13 mouse cellular contexts compared by ENCODE assay signal in genomic region chr15:89141443-89141842, GRCm38 (mm10). TPM values are rescaled to one million over a fixed set of nuclear protein-coding genes. Genes with fewer than 3 reads are reported as not detected.
DNase-seq lines count a peak whose midpoint lies in the region; ATAC-seq and TF ChIP-seq lines count a peak whose summit lies in the region.
"Had no signal": no experiment of that assay in that cellular context is flagged by ENCODE, and none has a peak within 500 bp of the region (broad histone marks: within the 10 kb centered on the region; RNA-seq: fewer than 3 reads in every experiment).

No protein-coding gene starts in this region.

- ATAC-seq in lung, embryonic 14.5 days (ENCODE audit: insufficient read depth): no peak
- ATAC-seq in embryonic facial prominence, embryonic 14.5 days (ENCODE audit: low read depth): peak; percentile 7; the same call in 1 of the 2 replicates
- no peak for ATAC-seq in midbrain, embryonic 14.5 days (ENCODE audit: low FRiP score, low TSS enrichment)
- ATAC-seq in erythroid progenitor cell, adult 5-6 weeks (replicated peaks; ENCODE audit: low FRiP score, poor library complexity, severe bottlenecking): no peak

- TF ChIP-seq EP300 in heart, adult 2 months (IDR thresholded peaks at IDR 0.05; ENCODE audit: insufficient read depth, low read depth, low read length): no peak

- TF ChIP-seq CTCF in heart, adult 2 months (IDR thresholded peaks at IDR 0.05): no peak
- no peak for TF ChIP-seq CTCF in lung, embryonic 14.5 days (IDR thresholded peaks at IDR 0.05; ENCODE audit: low read depth)

- H3K4me2 ChIP-seq in lung, embryonic 14.5 days: peak overlapping the region; percentile 88; the same call in 1 of the 2 replicates
- H3K4me2 ChIP-seq in embryonic facial prominence, embryonic 14.5 days (ENCODE audit: low read depth, low read length): no peak overlapping the region
- H3K4me2 ChIP-seq in midbrain, embryonic 14.5 days (ENCODE audit: low read length): peak overlapping the region; percentile 98; the same call in 1 of the 2 replicates

- no peak for TF ChIP-seq POLR2A in heart, adult 2 months (IDR thresholded peaks at IDR 0.05; ENCODE audit: insufficient read depth, low read depth, low read length)

- peak overlapping the region; percentile 91; the same call in 1 of the 2 replicates for H3K27ac ChIP-seq in heart, adult 2 months
- H3K27ac ChIP-seq in lung, embryonic 14.5 days (ENCODE audit: low read depth): no peak overlapping the region
- H3K27ac ChIP-seq in embryonic facial prominence, embryonic 14.5 days (replicated peaks; ENCODE audit: low read depth, low read length): no peak overlapping the region
- H3K27ac ChIP-seq in midbrain, embryonic 14.5 days (replicated peaks; ENCODE audit: low read depth, low read length): no peak overlapping the region
- H3K27ac ChIP-seq: intestine, embryonic 15.5 days had no signal

- H3K27me3 ChIP-seq in heart, adult 2 months (ENCODE audit: control insufficient read depth, insufficient read depth, low read length): no peaks in the 10 kb centered on the region
- peaks cover 54% of the 10 kb centered on the region for H3K27me3 ChIP-seq in lung, embryonic 14.5 days (ENCODE audit: insufficient read depth, low read length)
- peaks cover 54% of the 10 kb centered on the region for H3K27me3 ChIP-seq in embryonic facial prominence, embryonic 14.5 days (replicated peaks; ENCODE audit: control insufficient read depth, insufficient read depth, low read length)
- no peaks in the 10 kb centered on the region for H3K27me3 ChIP-seq in midbrain, embryonic 14.5 days (ENCODE audit: control insufficient read depth, insufficient read depth, low read length)

- peaks cover 17% of the 10 kb centered on the region for H3K4me1 ChIP-seq in heart, adult 2 months (ENCODE audit: control insufficient read depth, insufficient read depth, low read length)
- peaks cover 2% of the 10 kb centered on the region for H3K4me1 ChIP-seq in lung, embryonic 14.5 days (ENCODE audit: insufficient read depth)
- H3K4me1 ChIP-seq in embryonic facial prominence, embryonic 14.5 days (ENCODE audit: control insufficient read depth, insufficient read depth, low read length): peaks cover 7% of the 10 kb centered on the region; the same call in 1 of the 2 replicates
- peaks cover 19% of the 10 kb centered on the region for H3K4me1 ChIP-seq in midbrain, embryonic 14.5 days (ENCODE audit: control insufficient read depth, insufficient read depth, low read length)

- WGBS in heart, adult 2 months: 28% methylated on average over 5 of the region's 5 CpGs
- 10% methylated on average over 5 of the region's 5 CpGs for WGBS in lung, embryonic 14.5 days
- 13% methylated on average over 5 of the region's 5 CpGs for WGBS in embryonic facial prominence, embryonic 14.5 days
- 35% methylated on average over 5 of the region's 5 CpGs for WGBS in midbrain, embryonic 14.5 days

- no peaks in the 10 kb centered on the region for H3K9me3 ChIP-seq in lung, embryonic 14.5 days (ENCODE audit: low read depth, low read length)
- no peaks in the 10 kb centered on the region for H3K9me3 ChIP-seq in embryonic facial prominence, embryonic 14.5 days (ENCODE audit: control insufficient read depth, low read length)
- no peaks in the 10 kb centered on the region for H3K9me3 ChIP-seq in midbrain, embryonic 14.5 days (ENCODE audit: control insufficient read depth, low read length)
- H3K9me3 ChIP-seq: heart, embryonic 12.5 days; intestine, embryonic 15.5 days had no signal

- no peak overlapping the region for H3K4me3 ChIP-seq in heart, adult 2 months
- no peak overlapping the region for H3K4me3 ChIP-seq in lung, embryonic 14.5 days (ENCODE audit: low read depth, low read length)
- H3K4me3 ChIP-seq in embryonic facial prominence, embryonic 14.5 days (ENCODE audit: low read depth, low read length): no peak overlapping the region
- H3K4me3 ChIP-seq in midbrain, embryonic 14.5 days (replicated peaks; ENCODE audit: low read depth, low read length): no peak overlapping the region
- H3K4me3 ChIP-seq: erythroblast, embryonic 14.5 days had no signal

- no peak for DNase-seq in heart, adult 2 months
- no peak for DNase-seq in heart, postnatal 14 days
- no peak for DNase-seq in lung, embryonic 14.5 days
- DNase-seq in lung, postnatal 14 days: no peak
- DNase-seq in embryonic facial prominence, embryonic 14.5 days (ENCODE audit: low spot score): peak; percentile 15
- no peak for DNase-seq in midbrain, embryonic 14.5 days
- DNase-seq in thymus, postnatal 10 days (ENCODE audit: low spot score in 2 of 2): no peak
- DNase-seq: lung, postnatal 10 days; thymus, postnatal 14 days had no signal

- no peaks in the 10 kb centered on the region for H3K79me2 ChIP-seq in heart, adult 2 months (replicated peaks; ENCODE audit: control insufficient read depth, insufficient read depth, low read length)

- no peaks in the 10 kb centered on the region for H3K36me3 ChIP-seq in heart, adult 2 months (ENCODE audit: control insufficient read depth, insufficient read depth, low read length)
- H3K36me3 ChIP-seq in lung, embryonic 14.5 days (ENCODE audit: insufficient read depth): no peaks in the 10 kb centered on the region
- no peaks in the 10 kb centered on the region for H3K36me3 ChIP-seq in embryonic facial prominence, embryonic 14.5 days (ENCODE audit: control insufficient read depth, insufficient read depth, low read length)
- peaks cover 34% of the 10 kb centered on the region for H3K36me3 ChIP-seq in midbrain, embryonic 14.5 days (ENCODE audit: control insufficient read depth, insufficient read depth, low read length)
- H3K36me3 ChIP-seq: heart, embryonic 12.5 days; intestine, embryonic 15.5 days had no signal

- intact Hi-C loops in heart, adult 2 months (cut with DNase I): loop anchor here (2.0 to 10.0 kb wide), 2 partner anchors 19 to 233 kb away; partner anchors contain the start of genes Odf3b, Sco2, Tubgcp6 and Tymp
- intact Hi-C loops in heart, postnatal 14 days (cut with DNase I): no loop called here

- no peak overlapping the region for H3K9ac ChIP-seq in heart, adult 2 months (ENCODE audit: low read depth, low read length)
- no peak overlapping the region for H3K9ac ChIP-seq in lung, embryonic 14.5 days
- H3K9ac ChIP-seq in embryonic facial prominence, embryonic 14.5 days (ENCODE audit: low read depth, low read length): no peak overlapping the region
- H3K9ac ChIP-seq in midbrain, embryonic 14.5 days (replicated peaks; ENCODE audit: low read length): no peak overlapping the region
- H3K9ac ChIP-seq: intestine, embryonic 15.5 days had no signal

RNA-seq across cellular contexts. Expression of gene Mapk12, which starts 0.9 kb away (rescaled TPM):
- total RNA-seq in heart, adult 2 months (2021): 10 to 100 TPM; 20.7 to 21.1 TPM
- polyA plus RNA-seq in heart, adult 2 months (2012; rRNA removed): 30.5 and 43.2 TPM in 2 replicates
- 10 to 100 TPM; 16.8 to 18.7 TPM for total RNA-seq in heart, postnatal 14 days (2021)
- 11.4 and 11.9 TPM in 2 replicates for polyA plus RNA-seq in lung, embryonic 14.5 days (2014; fragmentation: Nextera tagmentation; extraction: Ambion mirVana)
- polyA plus RNA-seq in embryonic facial prominence, embryonic 14.5 days (2014; fragmentation: Nextera tagmentation; extraction: Ambion mirVana): 13.6 and 14.2 TPM in 2 replicates
- 4.1 and 4.6 TPM in 2 replicates for polyA plus RNA-seq in midbrain, embryonic 14.5 days (2014; fragmentation: Nextera tagmentation; extraction: Ambion mirVana)
- not detected in 2 replicates for total RNA-seq in erythroid progenitor cell, adult 5-6 weeks (2015; ENCODE audit: low replicate concordance)
- 0.51 TPM in 1 of 2 replicates, not detected in the other for total RNA-seq in erythroid progenitor cell, adult 5-6 weeks (2017; ENCODE audit: low replicate concordance)

RNA-seq across cellular contexts. Expression of gene Mapk11, which starts 8.0 kb away (rescaled TPM):
- total RNA-seq in heart, adult 2 months (2021): 1 to 10 TPM; 1.9 to 2.0 TPM
- 4.7 and 5.2 TPM in 2 replicates for polyA plus RNA-seq in heart, adult 2 months (2012; rRNA removed)
- 1 to 10 TPM; 2.3 to 3.7 TPM for total RNA-seq in heart, postnatal 14 days (2021)
- 11.3 and 13.3 TPM in 2 replicates for polyA plus RNA-seq in lung, embryonic 14.5 days (2014; fragmentation: Nextera tagmentation; extraction: Ambion mirVana)
- polyA plus RNA-seq in embryonic facial prominence, embryonic 14.5 days (2014; fragmentation: Nextera tagmentation; extraction: Ambion mirVana): 7.8 and 8.6 TPM in 2 replicates
- polyA plus RNA-seq in midbrain, embryonic 14.5 days (2014; fragmentation: Nextera tagmentation; extraction: Ambion mirVana): 23.7 and 27.9 TPM in 2 replicates
- 0.72 and 2.1 TPM in 2 replicates for total RNA-seq in erythroid progenitor cell, adult 5-6 weeks (2015; ENCODE audit: low replicate concordance)
- total RNA-seq in erythroid progenitor cell, adult 5-6 weeks (2017; ENCODE audit: low replicate concordance): 0.51 TPM in 1 of 2 replicates, not detected in the other
- polyA plus RNA-seq: erythroblast, embryonic 14.5 days had no signal

RNA-seq across cellular contexts. Expression of gene Hdac10, which starts 12.9 kb away (rescaled TPM):
- total RNA-seq in heart, adult 2 months (2021): 1 to 10 TPM; 6.3 to 7.6 TPM
- 19.5 and 23.1 TPM in 2 replicates for polyA plus RNA-seq in heart, adult 2 months (2012; rRNA removed)
- total RNA-seq in heart, postnatal 14 days (2021): 1 to 10 TPM; 7.2 to 8.4 TPM
- 18.8 and 19.7 TPM in 2 replicates for polyA plus RNA-seq in lung, embryonic 14.5 days (2014; fragmentation: Nextera tagmentation; extraction: Ambion mirVana)
- polyA plus RNA-seq in embryonic facial prominence, embryonic 14.5 days (2014; fragmentation: Nextera tagmentation; extraction: Ambion mirVana): 15.5 and 17.8 TPM in 2 replicates
- polyA plus RNA-seq in midbrain, embryonic 14.5 days (2014; fragmentation: Nextera tagmentation; extraction: Ambion mirVana): 18.2 and 20.3 TPM in 2 replicates
- 4.3 TPM in 1 of 2 replicates, not detected in the other for total RNA-seq in erythroid progenitor cell, adult 5-6 weeks (2015; ENCODE audit: low replicate concordance)
- 1.3 TPM in 1 of 2 replicates, not detected in the other for total RNA-seq in erythroid progenitor cell, adult 5-6 weeks (2017; ENCODE audit: low replicate concordance)

RNA-seq across cellular contexts. Expression of gene Tubgcp6, which starts 18.5 kb away (rescaled TPM):
- total RNA-seq in heart, adult 2 months (2021): 1 to 10 TPM; 7.3 to 8.7 TPM
- polyA plus RNA-seq in heart, adult 2 months (2012; rRNA removed): 16.2 and 18.7 TPM in 2 replicates
- 10 to 100 TPM; 12.0 to 12.7 TPM for total RNA-seq in heart, postnatal 14 days (2021)
- polyA plus RNA-seq in lung, embryonic 14.5 days (2014; fragmentation: Nextera tagmentation; extraction: Ambion mirVana): 18.4 and 19.8 TPM in 2 replicates
- polyA plus RNA-seq in embryonic facial prominence, embryonic 14.5 days (2014; fragmentation: Nextera tagmentation; extraction: Ambion mirVana): 13.9 and 16.9 TPM in 2 replicates
- polyA plus RNA-seq in midbrain, embryonic 14.5 days (2014; fragmentation: Nextera tagmentation; extraction: Ambion mirVana): 18.0 and 18.2 TPM in 2 replicates
- 26.4 and 41.4 TPM in 2 replicates for total RNA-seq in erythroid progenitor cell, adult 5-6 weeks (2015; ENCODE audit: low replicate concordance)
- 28.1 and 28.3 TPM in 2 replicates for total RNA-seq in erythroid progenitor cell, adult 5-6 weeks (2017; ENCODE audit: low replicate concordance)

RNA-seq across cellular contexts. Expression of gene Plxnb2, which starts 39.1 kb away (rescaled TPM):
- total RNA-seq in heart, adult 2 months (2021): 10 to 100 TPM; 75.7 to 93.5 TPM
- 92.3 and 121 TPM in 2 replicates for polyA plus RNA-seq in heart, adult 2 months (2012; rRNA removed)
- total RNA-seq in heart, postnatal 14 days (2021): 100 to 1,000 TPM in 1 of 2 experiments, 10 to 100 TPM in 1; 98.2 to 101 TPM
- polyA plus RNA-seq in lung, embryonic 14.5 days (2014; fragmentation: Nextera tagmentation; extraction: Ambion mirVana): 149 and 156 TPM in 2 replicates
- 158 and 169 TPM in 2 replicates for polyA plus RNA-seq in embryonic facial prominence, embryonic 14.5 days (2014; fragmentation: Nextera tagmentation; extraction: Ambion mirVana)
- 86.4 and 107 TPM in 2 replicates for polyA plus RNA-seq in midbrain, embryonic 14.5 days (2014; fragmentation: Nextera tagmentation; extraction: Ambion mirVana)
- 7.2 and 9.2 TPM in 2 replicates for total RNA-seq in erythroid progenitor cell, adult 5-6 weeks (2015; ENCODE audit: low replicate concordance)
- 1.9 and 8.2 TPM in 2 replicates for total RNA-seq in erythroid progenitor cell, adult 5-6 weeks (2017; ENCODE audit: low replicate concordance)
